Mouse (Mus musculus): ENCODE data around the gene Dot1l. TPM values are rescaled to one million over a fixed set of nuclear protein-coding genes. Genes with fewer than 3 reads are reported as not detected.

The Dot1l gene
- polyA plus RNA-seq, 1 experiment = 8.8 TPM

- H3K4me1 ChIP-seq (ENCODE audit: control insufficient read depth) = peaks cover 65% of the 10 kb centered on the region
- TF ChIP-seq TAL1 (IDR thresholded peaks at IDR 0.05; ENCODE audit: low read length) (no peak), GATA1 (IDR thresholded peaks at IDR 0.05; ENCODE audit: low read length) (no peak)
- H3K4me3 ChIP-seq (replicated peaks) = peak overlapping the region; percentile 79
- H3K27me3 ChIP-seq (ENCODE audit: control insufficient read depth) = no peaks in the 10 kb centered on the region
- no peaks in the 10 kb centered on the region; the same call in 1 of the 2 replicates for H3K9me3 ChIP-seq (ENCODE audit: control insufficient read depth, low read length)
- peaks cover 30% of the 10 kb centered on the region for H3K36me3 ChIP-seq (ENCODE audit: control insufficient read depth)
Observed at GRCm38 (mm10) chr10:80741634-80742179, 13.3 kb upstream of the Dot1l start.

- TF ChIP-seq GATA1 (IDR thresholded peaks at IDR 0.05; ENCODE audit: low read length) (peak; percentile 60; the same call in 1 of the 2 replicates), TAL1 (IDR thresholded peaks at IDR 0.05; ENCODE audit: low read length) (no peak)
- peaks cover 62% of the 10 kb centered on the region for H3K4me1 ChIP-seq (ENCODE audit: control insufficient read depth)
- no peaks in the 10 kb centered on the region; the same call in 1 of the 2 replicates for H3K9me3 ChIP-seq (ENCODE audit: control insufficient read depth, low read length)
- H3K36me3 ChIP-seq (ENCODE audit: control insufficient read depth) = peaks cover 24% of the 10 kb centered on the region
- H3K4me3 ChIP-seq (replicated peaks) = peak within 1 kb of the TSS; percentile 79
- no peaks in the 10 kb centered on the region for H3K27me3 ChIP-seq (ENCODE audit: control insufficient read depth)
Observed at GRCm38 (mm10) chr10:80742180-80742978, 12.6 kb upstream of the Dot1l start, which contains the start of gene Ap3d1. Gene Ap3d1 (minus strand): TSS chr10:80742264.

DNA sequence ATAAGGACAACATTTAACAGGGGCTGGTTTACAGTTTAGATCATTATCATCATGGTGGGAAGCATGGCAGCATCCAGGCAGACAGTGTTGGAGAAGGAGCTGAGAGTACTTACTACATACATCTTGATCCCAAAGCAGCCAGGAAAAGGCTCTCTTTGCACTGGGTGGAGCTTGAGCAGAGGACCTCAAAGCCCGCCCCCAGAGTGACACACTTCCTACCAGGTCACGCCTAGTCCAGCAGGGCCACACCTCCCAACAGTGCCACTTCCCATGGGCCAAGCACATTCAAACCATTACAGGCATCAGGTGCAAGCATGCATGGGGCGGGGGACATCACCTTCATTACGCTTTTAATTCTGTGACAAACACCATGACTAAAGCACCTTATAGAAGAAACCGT is 10.7 kb upstream of the Dot1l start:
- Histone ChIP-seq H3K9me3 (ENCODE audit: control insufficient read depth, low read length) (no peaks in the 10 kb centered on the region; the same call in 1 of the 2 replicates), H3K4me3 (replicated peaks) (no peak overlapping the region), H3K36me3 (ENCODE audit: control insufficient read depth) (peaks cover 8% of the 10 kb centered on the region), H3K4me1 (ENCODE audit: control insufficient read depth) (peaks cover 60% of the 10 kb centered on the region), H3K27me3 (ENCODE audit: control insufficient read depth) (no peaks in the 10 kb centered on the region)
- no peak for TF ChIP-seq TAL1 (IDR thresholded peaks at IDR 0.05; ENCODE audit: low read length)
- TF ChIP-seq GATA1 (IDR thresholded peaks at IDR 0.05; ENCODE audit: low read length) = no peak

DNA sequence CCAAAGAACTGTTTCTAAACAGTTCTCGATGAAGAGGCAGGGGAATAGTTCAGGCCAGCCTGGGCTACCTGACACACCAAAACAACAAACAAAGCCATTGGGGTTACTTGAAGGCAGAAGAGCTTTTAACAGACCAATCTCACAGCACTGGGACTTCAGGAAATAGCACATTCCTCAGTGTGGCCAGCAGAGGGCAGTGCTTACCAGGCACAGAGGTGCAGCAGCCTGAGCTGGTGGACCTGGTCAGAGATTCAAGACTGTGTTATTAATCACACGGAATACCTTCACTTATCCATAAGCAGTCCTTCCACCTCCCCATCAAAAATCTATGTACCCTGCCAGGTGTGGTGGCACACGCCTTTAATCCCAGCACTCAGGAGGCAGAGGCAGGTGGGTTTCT is 7.6 kb upstream of the Dot1l start:
- Histone ChIP-seq H3K4me3 (replicated peaks) (no peak overlapping the region), H3K9me3 (ENCODE audit: control insufficient read depth, low read length) (no peaks in the 10 kb centered on the region), H3K36me3 (ENCODE audit: control insufficient read depth) (no peaks in the 10 kb centered on the region), H3K27me3 (ENCODE audit: control insufficient read depth) (no peaks in the 10 kb centered on the region), H3K4me1 (ENCODE audit: control insufficient read depth) (peaks cover 50% of the 10 kb centered on the region)
- TF ChIP-seq GATA1 (IDR thresholded peaks at IDR 0.05; ENCODE audit: low read length) = no peak
- TF ChIP-seq TAL1 (IDR thresholded peaks at IDR 0.05; ENCODE audit: low read length) = no peak

GRCm38 (mm10) chr10:80748609-80749008 is 6.4 kb upstream of the Dot1l start:
- Histone ChIP-seq H3K4me3 (replicated peaks) (no peak overlapping the region), H3K9me3 (ENCODE audit: control insufficient read depth, low read length) (no peaks in the 10 kb centered on the region), H3K36me3 (ENCODE audit: control insufficient read depth) (no peaks in the 10 kb centered on the region), H3K27me3 (ENCODE audit: control insufficient read depth) (no peaks in the 10 kb centered on the region), H3K4me1 (ENCODE audit: control insufficient read depth) (peaks cover 52% of the 10 kb centered on the region)
- TF ChIP-seq GATA1 (IDR thresholded peaks at IDR 0.05; ENCODE audit: low read length) (no peak), TAL1 (IDR thresholded peaks at IDR 0.05; ENCODE audit: low read length) (no peak)

DNA sequence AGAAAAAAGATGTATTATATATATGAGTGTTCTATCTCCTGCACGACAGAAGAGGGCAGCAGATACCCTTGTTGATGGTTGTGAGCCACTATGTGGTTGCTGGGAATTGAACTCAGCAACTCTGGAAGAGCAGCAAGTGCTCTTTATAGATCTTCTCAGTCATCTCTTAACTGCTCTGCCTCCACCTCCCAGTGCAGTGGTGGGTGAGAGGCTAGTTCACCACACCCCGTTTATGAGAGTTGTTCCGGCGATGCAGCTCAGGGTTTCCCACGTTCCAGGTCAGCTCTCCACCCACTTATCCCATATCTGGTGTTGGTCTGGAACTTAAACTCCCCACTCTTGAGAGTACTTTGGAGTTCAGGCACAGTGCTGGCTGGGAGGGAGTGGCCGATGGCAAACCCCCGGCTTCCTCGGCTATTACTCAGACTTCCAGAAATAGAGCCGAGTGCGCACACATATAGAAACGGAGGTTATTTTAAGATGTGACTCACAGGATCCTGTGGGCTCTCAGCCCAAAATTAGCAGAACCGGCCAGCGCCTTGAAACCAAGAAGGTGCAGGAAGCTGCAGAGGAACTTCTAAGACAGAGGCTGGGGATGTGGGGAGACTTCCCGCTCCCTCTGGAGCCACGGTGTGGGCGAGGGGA is 3.7 kb upstream of the Dot1l start:
- H3K9me3 ChIP-seq (ENCODE audit: control insufficient read depth, low read length) = no peaks in the 10 kb centered on the region
- peaks cover 54% of the 10 kb centered on the region for H3K4me1 ChIP-seq (ENCODE audit: control insufficient read depth)
- H3K4me3 ChIP-seq (replicated peaks) = peak overlapping the region; percentile 52
- no peaks in the 10 kb centered on the region for H3K27me3 ChIP-seq (ENCODE audit: control insufficient read depth)
- H3K36me3 ChIP-seq (ENCODE audit: control insufficient read depth) = peaks cover 3% of the 10 kb centered on the region
- TF ChIP-seq TAL1 (IDR thresholded peaks at IDR 0.05; ENCODE audit: low read length) = no peak
- no peak for TF ChIP-seq GATA1 (IDR thresholded peaks at IDR 0.05; ENCODE audit: low read length)

GRCm38 (mm10) chr10:80752079-80752625 is 2.9 kb upstream of the Dot1l start:
- TF ChIP-seq TAL1 (IDR thresholded peaks at IDR 0.05; ENCODE audit: low read length) (no peak), GATA1 (IDR thresholded peaks at IDR 0.05; ENCODE audit: low read length) (no peak)
- Histone ChIP-seq H3K27me3 (ENCODE audit: control insufficient read depth) (no peaks in the 10 kb centered on the region), H3K9me3 (ENCODE audit: control insufficient read depth, low read length) (no peaks in the 10 kb centered on the region), H3K4me1 (ENCODE audit: control insufficient read depth) (peaks cover 62% of the 10 kb centered on the region), H3K4me3 (replicated peaks) (peak overlapping the region; percentile 52), H3K36me3 (ENCODE audit: control insufficient read depth) (peaks cover 11% of the 10 kb centered on the region)

GRCm38 (mm10) chr10:80755291-80756015 is 447 bp downstream of the Dot1l start:
- Histone ChIP-seq H3K9me3 (ENCODE audit: control insufficient read depth, low read length) (no peaks in the 10 kb centered on the region), H3K4me3 (replicated peaks) (peak overlapping the region; percentile 100), H3K4me1 (ENCODE audit: control insufficient read depth) (peaks cover 83% of the 10 kb centered on the region), H3K27me3 (ENCODE audit: control insufficient read depth) (no peaks in the 10 kb centered on the region), H3K36me3 (ENCODE audit: control insufficient read depth) (peaks cover 40% of the 10 kb centered on the region)
- TF ChIP-seq TAL1 (IDR thresholded peaks at IDR 0.05; ENCODE audit: low read length) (no peak), GATA1 (IDR thresholded peaks at IDR 0.05; ENCODE audit: low read length) (no peak)
